Mouse (Mus musculus): ENCODE measurements around the gene Ralgps2. TPM values are rescaled to one million over a fixed set of nuclear protein-coding genes. Genes with fewer than 3 reads are reported as not detected.

The Ralgps2 gene
- total RNA-seq, 1 experiment = 40.6 TPM

DNA sequence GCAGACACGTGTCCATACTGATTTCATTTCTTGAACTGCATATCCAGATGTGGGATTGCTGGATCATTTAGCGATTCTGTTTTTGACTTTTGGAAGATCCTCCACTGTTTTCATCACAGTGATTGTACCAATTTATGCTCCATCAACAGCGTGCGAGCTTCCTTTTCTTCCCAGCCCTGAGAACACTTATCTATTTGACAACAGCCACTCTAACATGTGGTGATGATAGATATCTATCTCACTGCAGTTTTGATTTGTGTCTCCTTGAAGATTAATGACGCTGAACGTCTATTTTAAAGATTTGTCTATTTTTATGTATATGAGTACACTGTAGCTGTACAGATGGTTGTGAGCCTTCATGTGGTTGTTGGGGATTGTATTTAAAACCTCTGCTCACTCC is 34.4 kb upstream of the Ralgps2 start:
- DNase-seq (ENCODE audit: low read depth, low spot score) = no peak
- H3K4me1 ChIP-seq (ENCODE audit: control insufficient read depth in 2 of 2, insufficient read depth in 2 of 2, low read length in 2 of 2, poor library complexity in 1 of 2) = peaks cover 0 to 3% of the 10 kb centered on the region in 2 experiments; a peak in 1 of 4 replicates
- no peak overlapping the region for H3K27ac ChIP-seq (ENCODE audit: insufficient read depth, low read depth, low read length, poor library complexity, severe bottlenecking)
- in situ Hi-C loops (cut with MboI; ENCODE audit: low sequenced_read_pairs in 2 of 2, unreplicated experiment in 2 of 2) = no loop called here
- H3K9me3 ChIP-seq (ENCODE audit: control insufficient read depth, insufficient read depth, low read depth, low read length) = no peaks in the 10 kb centered on the region
- H3K36me3 ChIP-seq (ENCODE audit: control insufficient read depth, insufficient read depth, low read length, poor library complexity, severe bottlenecking) = no peaks in the 10 kb centered on the region
- no peak overlapping the region for H3K4me3 ChIP-seq (ENCODE audit: insufficient read depth in 1 of 2, low read depth in 1 of 2, low read length in 2 of 2, poor library complexity in 1 of 2, severe bottlenecking in 1 of 2)
- no peak overlapping the region for H3K9ac ChIP-seq (ENCODE audit: insufficient read depth, low read depth, low read length, poor library complexity, severe bottlenecking)
- no peak for TF ChIP-seq HCFC1 (IDR thresholded peaks at IDR 0.05; ENCODE audit: borderline replicate concordance, insufficient read depth, low read length)
- no peak for TF ChIP-seq ZNF384 (IDR thresholded peaks at IDR 0.05; ENCODE audit: low read depth, low read length)
- no peak for TF ChIP-seq ZC3H11A (IDR thresholded peaks at IDR 0.05; ENCODE audit: borderline replicate concordance, low read depth, low read length)

DNA sequence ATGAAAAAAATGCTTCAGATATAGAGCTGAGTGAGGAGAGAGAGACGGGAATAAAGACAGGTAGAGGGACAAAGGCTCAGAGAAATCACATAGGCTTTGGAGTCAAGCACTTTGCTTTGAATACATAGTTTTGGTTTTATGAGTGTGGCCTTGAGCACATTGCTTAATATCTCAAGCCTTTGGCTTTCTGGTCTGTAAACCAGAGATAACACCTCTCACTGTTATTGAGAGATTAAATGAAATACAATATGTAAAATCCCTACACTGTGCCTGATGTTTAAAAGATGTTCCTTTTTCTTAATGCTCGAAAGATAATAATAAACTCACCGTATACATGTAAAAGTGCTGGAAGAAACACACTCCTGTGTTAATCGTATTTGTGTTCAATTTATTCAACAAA is 33.0 kb upstream of the Ralgps2 start:
- H3K9ac ChIP-seq (ENCODE audit: insufficient read depth, low read depth, low read length, poor library complexity, severe bottlenecking) = no peak overlapping the region
- no peaks in the 10 kb centered on the region for H3K36me3 ChIP-seq (ENCODE audit: control insufficient read depth, insufficient read depth, low read length, poor library complexity, severe bottlenecking)
- TF ChIP-seq MAFK (IDR thresholded peaks at IDR 0.05; ENCODE audit: insufficient read depth, low read depth, low read length) (no peak), HCFC1 (IDR thresholded peaks at IDR 0.05; ENCODE audit: borderline replicate concordance, insufficient read depth, low read length) (no peak), ZC3H11A (IDR thresholded peaks at IDR 0.05; ENCODE audit: borderline replicate concordance, low read depth, low read length) (no peak), ZNF384 (IDR thresholded peaks at IDR 0.05; ENCODE audit: low read depth, low read length) (no peak), CHD2 (IDR thresholded peaks at IDR 0.05; ENCODE audit: low read depth, low read length) (no peak)
- in situ Hi-C loops (cut with MboI; ENCODE audit: low sequenced_read_pairs in 2 of 2, unreplicated experiment in 2 of 2) = no loop called here
- no peaks in the 10 kb centered on the region for H3K9me3 ChIP-seq (ENCODE audit: control insufficient read depth, insufficient read depth, low read depth, low read length)
- no peak overlapping the region for H3K27ac ChIP-seq (ENCODE audit: insufficient read depth, low read depth, low read length, poor library complexity, severe bottlenecking)
- no peak for DNase-seq (ENCODE audit: low read depth, low spot score)
- H3K4me3 ChIP-seq (ENCODE audit: insufficient read depth in 1 of 2, low read depth in 1 of 2, low read length in 2 of 2, poor library complexity in 1 of 2, severe bottlenecking in 1 of 2) = no peak overlapping the region
- H3K4me1 ChIP-seq (ENCODE audit: control insufficient read depth in 2 of 2, insufficient read depth in 2 of 2, low read length in 2 of 2, poor library complexity in 1 of 2) = peaks cover 0 to 3% of the 10 kb centered on the region in 2 experiments; a peak in 1 of 4 replicates

DNA sequence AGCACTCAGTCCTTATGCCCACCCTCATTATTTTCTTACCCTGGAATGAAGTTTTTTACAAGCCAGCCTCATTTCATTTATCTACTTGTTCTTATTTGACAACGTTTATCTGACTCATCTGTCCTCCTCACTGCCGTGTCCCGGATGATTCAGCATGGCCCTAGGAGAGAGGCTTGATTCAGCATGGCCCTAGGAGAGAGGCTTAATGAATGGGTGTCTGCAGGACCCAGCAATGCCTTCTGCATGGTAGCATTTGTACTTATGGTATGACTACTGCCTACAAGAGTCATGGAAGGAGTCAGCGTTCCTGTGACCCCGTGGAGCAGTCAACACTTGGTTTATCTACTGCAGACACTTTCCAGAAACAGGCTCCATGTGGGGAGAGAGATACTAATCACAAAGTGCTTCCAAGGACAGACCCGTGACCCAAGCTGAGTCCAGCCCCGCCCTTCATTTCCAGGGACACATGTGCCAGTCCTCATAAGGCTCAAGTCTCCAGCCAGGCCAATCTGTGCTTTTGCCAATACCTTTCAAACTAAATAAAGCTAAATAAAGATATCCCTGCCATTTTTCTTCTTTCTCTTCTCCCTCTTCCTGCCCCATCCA is 31.9 kb upstream of the Ralgps2 start:
- no peak overlapping the region for H3K27ac ChIP-seq (ENCODE audit: insufficient read depth, low read depth, low read length, poor library complexity, severe bottlenecking)
- TF ChIP-seq MAFK (IDR thresholded peaks at IDR 0.05; ENCODE audit: insufficient read depth, low read depth, low read length) = no peak
- no peak for TF ChIP-seq ZNF384 (IDR thresholded peaks at IDR 0.05; ENCODE audit: low read depth, low read length)
- TF ChIP-seq CHD2 (IDR thresholded peaks at IDR 0.05; ENCODE audit: low read depth, low read length) = no peak
- TF ChIP-seq HCFC1 (IDR thresholded peaks at IDR 0.05; ENCODE audit: borderline replicate concordance, insufficient read depth, low read length) = no peak
- TF ChIP-seq ZC3H11A (IDR thresholded peaks at IDR 0.05; ENCODE audit: borderline replicate concordance, low read depth, low read length) = no peak
- H3K4me3 ChIP-seq (ENCODE audit: insufficient read depth in 1 of 2, low read depth in 1 of 2, low read length in 2 of 2, poor library complexity in 1 of 2, severe bottlenecking in 1 of 2) = no peak overlapping the region
- in situ Hi-C loops (cut with MboI; ENCODE audit: low sequenced_read_pairs in 2 of 2, unreplicated experiment in 2 of 2) = no loop called here
- H3K4me1 ChIP-seq (ENCODE audit: control insufficient read depth in 2 of 2, insufficient read depth in 2 of 2, low read length in 2 of 2, poor library complexity in 1 of 2) = peaks cover 0 to 3% of the 10 kb centered on the region in 2 experiments; a peak in 1 of 4 replicates
- DNase-seq (ENCODE audit: low read depth, low spot score) = no peak
- no peaks in the 10 kb centered on the region for H3K9me3 ChIP-seq (ENCODE audit: control insufficient read depth, insufficient read depth, low read depth, low read length)
- no peak overlapping the region for H3K9ac ChIP-seq (ENCODE audit: insufficient read depth, low read depth, low read length, poor library complexity, severe bottlenecking)
- no peaks in the 10 kb centered on the region for H3K36me3 ChIP-seq (ENCODE audit: control insufficient read depth, insufficient read depth, low read length, poor library complexity, severe bottlenecking)

DNA sequence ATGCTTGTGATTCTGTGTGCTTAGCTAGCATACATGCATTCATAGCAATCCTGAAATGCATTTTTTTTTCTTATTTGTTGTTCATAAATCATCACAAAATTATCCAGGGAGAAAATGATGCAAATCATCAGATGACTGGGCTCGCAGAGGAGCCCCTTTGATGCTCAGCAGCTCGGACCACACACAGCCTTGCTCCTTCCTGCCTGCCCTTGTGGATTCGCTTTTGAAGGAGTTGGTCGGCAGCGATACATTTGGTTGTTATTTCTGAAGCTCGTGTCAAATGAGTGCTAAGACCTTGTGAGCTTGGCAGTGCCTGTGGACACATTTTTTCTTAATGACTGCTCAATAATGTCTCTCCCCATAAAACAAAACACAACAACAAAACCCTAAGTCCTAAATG is 31.2 kb upstream of the Ralgps2 start:
- DNase-seq (ENCODE audit: low read depth, low spot score) = no peak
- in situ Hi-C loops (cut with MboI; ENCODE audit: low sequenced_read_pairs in 2 of 2, unreplicated experiment in 2 of 2) = no loop called here
- Histone ChIP-seq H3K4me3 (ENCODE audit: insufficient read depth in 1 of 2, low read depth in 1 of 2, low read length in 2 of 2, poor library complexity in 1 of 2, severe bottlenecking in 1 of 2) (no peak overlapping the region), H3K4me1 (ENCODE audit: control insufficient read depth in 2 of 2, insufficient read depth in 2 of 2, low read length in 2 of 2, poor library complexity in 1 of 2) (peaks cover 0 to 3% of the 10 kb centered on the region in 2 experiments; a peak in 1 of 4 replicates), H3K27ac (ENCODE audit: insufficient read depth, low read depth, low read length, poor library complexity, severe bottlenecking) (no peak overlapping the region), H3K9ac (ENCODE audit: insufficient read depth, low read depth, low read length, poor library complexity, severe bottlenecking) (no peak overlapping the region), H3K9me3 (ENCODE audit: control insufficient read depth, insufficient read depth, low read depth, low read length) (no peaks in the 10 kb centered on the region), H3K36me3 (ENCODE audit: control insufficient read depth, insufficient read depth, low read length, poor library complexity, severe bottlenecking) (no peaks in the 10 kb centered on the region)
- TF ChIP-seq HCFC1 (IDR thresholded peaks at IDR 0.05; ENCODE audit: borderline replicate concordance, insufficient read depth, low read length) (no peak), CHD2 (IDR thresholded peaks at IDR 0.05; ENCODE audit: low read depth, low read length) (no peak), MAFK (IDR thresholded peaks at IDR 0.05; ENCODE audit: insufficient read depth, low read depth, low read length) (no peak), ZNF384 (IDR thresholded peaks at IDR 0.05; ENCODE audit: low read depth, low read length) (no peak), ZC3H11A (IDR thresholded peaks at IDR 0.05; ENCODE audit: borderline replicate concordance, low read depth, low read length) (no peak)

All from ES-E14 (cell line).